Mouse (Mus musculus) layer of hippocampus, adult 11-12 months (tissue): Measurements from ENCODE around the gene Clic3.

Source experiments
- DNase-seq: peaks from one replicate; pipeline ENCODE4 v3.0.0; 2022; ENCODE audit warnings: low spot score

Clic3 gene

DNA sequence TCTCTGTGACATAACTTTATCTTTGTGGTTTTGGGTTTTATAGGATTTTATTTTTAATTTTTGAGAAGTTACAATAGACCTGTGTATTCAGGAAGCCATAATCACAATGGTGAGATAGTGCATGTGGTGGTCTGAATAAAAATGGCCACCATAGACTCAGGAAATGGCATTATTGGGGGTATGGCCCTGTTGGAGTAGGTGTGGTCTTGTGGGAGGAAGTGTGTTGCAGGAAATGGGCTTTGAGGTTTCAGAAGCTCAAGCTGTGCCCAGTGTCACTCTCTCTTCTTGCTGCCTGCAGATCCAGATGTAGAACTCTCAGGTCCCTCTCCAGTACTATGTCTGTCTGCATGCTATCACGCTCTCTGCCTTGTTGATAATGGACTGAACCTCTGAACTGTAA lies 23.9 kb downstream of the Clic3 start:
- no peak for DNase-seq

DNA sequence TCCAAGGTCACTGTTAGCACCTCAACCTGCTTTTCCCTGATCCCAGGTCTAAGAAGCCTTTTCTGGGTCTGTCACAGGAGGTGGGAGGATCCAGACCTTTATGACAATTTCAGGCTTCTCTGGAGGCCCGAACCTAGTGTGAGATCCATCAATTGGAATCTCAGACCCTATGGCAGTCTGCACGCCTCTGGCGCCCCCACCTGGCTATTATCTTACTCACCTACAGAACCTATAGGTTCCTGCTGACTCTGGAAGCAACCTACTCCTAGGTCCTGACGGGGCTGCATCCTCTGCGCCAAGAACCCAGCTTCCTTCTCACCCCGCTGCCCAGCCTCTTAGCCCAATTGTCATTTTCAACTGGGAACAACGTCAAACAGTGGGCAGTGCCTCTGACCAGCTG lies 26.3 kb downstream of the Clic3 start:
- no peak for DNase-seq

DNA sequence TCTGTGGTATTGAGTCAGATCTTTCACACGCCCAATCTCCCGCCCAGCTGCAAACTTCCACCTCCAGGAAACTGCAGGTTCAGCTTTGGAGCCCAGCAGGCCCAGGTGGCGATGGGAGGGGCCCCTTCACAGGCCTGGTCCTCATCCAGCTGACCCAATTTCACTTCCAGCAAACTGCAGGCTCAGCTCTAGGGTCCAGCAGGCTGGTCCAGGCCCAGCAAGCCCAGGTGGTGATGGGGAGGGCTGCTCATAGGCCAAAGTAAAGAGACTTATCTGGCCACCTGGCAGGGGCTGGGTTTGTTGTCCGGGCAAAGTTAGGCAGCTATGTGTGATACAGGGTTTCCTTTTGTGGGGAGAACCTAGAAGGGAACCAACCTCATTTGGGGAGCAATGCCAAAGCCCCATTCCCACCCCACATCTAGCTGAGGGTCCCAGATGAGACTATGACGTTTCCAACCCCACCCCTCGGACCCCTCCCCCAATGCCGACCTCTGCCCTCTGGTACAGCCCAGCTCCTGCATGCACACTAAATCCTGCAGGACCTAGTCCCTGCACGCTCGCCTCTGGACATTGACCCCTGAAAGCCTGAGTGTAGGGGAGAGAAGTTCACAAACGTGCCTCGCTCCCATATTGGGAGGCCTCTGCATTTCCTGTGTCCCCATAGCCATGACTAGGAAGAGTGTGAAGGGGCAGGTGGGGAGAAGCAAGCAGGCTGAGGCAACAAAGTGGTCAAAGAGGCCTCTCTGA lies 28.4 kb downstream of the Clic3 start:
- DNase-seq, result no peak

DNA sequence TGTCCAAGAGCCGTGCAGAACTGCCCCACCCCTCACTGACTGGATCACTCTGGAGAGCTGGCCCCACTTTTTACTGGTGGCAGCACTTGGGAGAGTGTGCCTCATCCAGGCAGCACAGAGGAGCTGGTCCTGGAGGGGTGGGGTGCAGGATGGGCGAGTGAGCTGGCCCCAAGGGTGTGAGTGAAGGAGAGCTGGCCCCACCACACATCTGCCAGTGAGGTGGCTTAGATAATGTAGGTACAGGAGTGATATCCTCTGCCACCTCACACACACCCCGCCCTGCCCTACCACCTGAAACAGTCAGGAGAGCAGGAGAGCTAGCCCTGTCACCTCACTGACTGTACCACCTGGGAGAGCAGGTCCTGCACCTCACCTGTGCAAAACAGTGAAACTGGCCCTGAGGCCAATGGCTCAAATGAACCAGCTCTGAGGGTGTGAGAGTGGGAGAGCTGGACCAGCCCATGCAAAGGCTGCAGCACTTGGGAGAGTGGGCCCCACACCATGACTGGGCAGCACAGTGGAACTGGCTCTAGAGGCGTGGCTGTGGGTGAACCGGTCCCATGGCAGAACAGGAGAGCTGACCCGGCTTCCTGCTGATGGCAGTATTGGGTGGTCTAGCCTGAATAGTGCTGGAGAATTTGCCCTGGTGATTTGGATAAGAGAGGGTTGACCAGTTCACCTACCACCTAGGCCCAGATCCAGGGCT lies 31.5 kb downstream of the Clic3 start:
- DNase-seq, result no peak

DNA sequence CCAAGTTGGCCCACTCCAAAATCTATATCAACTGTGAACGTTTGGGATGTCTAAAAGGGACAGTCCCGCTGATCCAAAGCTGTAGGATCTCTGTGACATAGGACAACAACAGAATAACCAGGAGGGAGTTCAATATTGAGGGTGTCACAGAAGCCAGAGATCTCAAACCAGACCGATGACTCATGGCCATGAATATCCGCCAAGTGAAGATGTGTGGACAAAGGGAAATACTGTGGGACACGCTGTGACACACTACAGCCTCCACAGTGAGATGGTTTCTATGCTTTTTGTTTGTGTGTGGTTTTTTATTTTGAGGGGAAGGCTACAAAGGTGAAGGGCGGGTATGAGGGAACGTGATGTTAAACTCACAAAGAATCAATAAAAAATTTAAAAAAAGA lies 32.0 kb downstream of the Clic3 start:
- DNase-seq, result no peak

DNA sequence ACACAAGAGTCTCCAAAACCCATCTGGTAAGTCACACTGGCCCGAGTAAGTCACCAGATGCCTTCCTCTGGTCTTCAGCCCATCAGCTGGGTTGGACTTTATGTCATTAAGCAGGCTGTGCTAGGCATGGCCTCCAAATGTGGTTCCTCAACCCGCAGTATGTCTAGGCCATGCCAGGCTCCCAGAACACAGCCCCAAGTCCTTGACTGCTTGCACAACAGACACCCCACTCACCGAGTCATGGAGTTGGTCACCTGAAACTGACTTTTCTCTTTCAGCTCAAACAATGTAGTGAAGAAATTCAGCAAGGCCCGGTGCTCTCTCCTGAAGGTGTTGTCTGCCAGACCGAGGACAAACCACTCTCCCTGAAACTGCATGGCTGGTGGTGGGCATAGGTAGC lies 36.4 kb downstream of the Clic3 start:
- DNase-seq, result no peak

DNA sequence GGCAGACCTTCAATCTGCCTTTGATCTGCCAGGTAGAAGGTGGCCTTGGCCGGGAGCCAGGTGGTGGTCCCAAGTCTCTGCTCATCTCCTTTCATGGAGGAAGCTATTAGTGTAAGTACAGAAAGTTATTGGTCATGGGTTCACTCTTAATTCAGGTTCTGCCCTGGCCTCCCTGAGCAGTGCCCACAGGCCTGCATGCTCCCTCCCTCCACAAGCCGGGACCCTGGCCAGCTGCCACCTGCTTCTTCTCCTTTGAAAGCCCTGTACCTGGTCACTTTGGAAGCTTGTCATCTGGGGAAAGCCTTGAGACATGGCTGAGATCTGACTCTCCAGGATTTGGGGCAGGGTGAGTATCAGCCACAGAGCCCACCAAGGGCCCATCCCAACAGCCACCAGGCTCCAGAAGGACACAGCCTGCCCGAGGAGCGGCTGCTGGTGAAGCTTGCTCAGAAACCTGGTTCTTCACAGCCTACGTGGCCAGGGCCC lies 36.9 kb downstream of the Clic3 start, which contains the start of gene Lcn12:
Lcn12 (minus strand) TSS at position 436 of the 486 bp plus-strand sequence.
- DNase-seq, result no peak

DNA sequence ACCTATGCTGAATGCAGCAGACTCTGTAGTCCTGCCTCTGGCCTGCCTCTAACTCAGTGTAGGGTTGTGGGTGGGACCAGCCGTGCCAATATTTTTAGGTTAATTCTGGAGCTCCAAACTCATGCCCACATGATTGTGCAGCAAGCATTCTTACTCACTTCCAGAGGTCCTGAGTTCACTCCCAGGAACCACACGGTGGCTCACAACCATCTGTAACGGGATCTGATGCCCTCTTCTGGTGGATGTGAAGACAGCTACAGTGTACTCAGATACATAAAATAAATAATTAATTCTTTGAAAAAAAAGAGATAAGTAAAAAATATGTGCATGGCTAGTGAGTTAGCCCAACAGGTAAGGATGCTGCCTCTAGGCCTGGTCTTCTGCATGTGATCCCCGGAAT lies 39.8 kb downstream of the Clic3 start:
- no peak for DNase-seq

DNA sequence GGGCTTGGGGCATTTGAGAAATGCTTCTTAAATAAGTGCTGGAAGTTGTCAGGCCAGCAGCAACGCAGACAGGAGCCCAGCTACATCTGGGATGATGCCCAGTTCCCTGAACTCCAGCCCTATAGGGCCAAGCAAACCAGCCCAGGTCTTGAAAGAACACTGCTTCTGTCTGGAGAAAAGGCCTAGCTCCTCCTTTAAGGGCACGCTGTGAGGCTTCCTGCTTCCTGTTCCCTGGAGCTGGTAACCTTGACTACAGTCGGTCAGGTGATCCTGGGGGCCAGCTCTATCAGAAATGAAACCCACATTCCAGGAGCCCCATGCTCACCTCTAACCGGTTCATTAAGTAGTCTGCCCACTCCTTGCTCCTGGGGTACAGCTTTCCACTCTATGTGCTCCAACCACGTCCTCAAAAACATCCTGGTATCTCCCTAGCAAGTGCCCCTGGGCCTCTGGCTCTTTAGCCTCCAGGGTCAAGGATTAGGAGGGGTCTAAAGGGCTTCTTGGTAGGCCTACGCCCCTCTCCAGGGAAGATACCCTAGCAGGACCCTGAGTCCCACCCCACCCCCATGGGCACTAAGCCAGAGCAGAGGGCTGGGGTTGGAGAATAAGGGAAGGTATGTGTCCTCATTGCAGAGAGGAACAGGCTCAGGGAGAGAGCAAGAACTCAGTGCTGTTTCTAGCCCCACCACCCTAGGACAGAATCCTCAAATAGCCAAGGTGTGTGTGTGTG lies 41.4 kb downstream of the Clic3 start:
- DNase-seq, result no peak

DNA sequence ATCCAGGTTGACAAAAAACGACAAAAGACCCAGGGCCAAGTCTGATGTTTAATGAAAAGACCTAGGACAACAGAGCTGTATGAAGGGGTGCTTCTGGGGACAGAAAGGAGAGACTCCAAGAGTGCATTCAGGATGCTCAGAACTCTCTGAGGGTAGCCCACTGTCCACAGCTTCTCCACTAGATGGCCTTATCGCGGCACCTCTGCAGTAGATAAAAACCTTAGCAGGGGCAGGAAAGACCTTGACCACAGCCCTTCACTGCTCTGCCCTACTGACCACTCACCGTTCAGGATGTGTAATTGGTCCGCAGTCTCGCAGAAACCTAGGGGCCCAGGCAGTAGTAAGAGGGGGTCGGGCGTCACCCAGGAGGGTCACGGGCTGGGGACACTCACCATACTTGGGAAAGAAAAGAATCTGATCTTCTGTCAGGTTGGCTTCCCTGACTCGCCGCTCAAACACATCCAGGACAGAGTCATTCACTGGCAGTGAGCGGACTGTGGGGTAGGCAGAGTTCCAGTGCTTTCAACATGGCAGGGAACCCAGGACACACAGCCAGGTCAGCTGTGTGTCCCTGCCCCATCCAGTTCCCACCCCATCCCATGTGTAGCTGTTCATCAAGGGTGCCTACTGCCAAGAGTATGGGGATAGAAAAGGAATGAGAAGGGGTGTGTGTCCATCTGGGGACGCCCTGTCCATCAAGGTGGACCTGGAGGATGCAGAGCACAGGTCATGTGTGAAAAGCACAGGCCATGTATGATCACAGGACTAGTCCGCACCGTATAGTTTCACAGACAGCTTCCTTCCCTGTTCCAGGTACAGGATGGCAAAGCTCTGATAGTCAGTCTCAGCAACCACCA lies 42.2 kb downstream of the Clic3 start:
- no peak for DNase-seq

DNA sequence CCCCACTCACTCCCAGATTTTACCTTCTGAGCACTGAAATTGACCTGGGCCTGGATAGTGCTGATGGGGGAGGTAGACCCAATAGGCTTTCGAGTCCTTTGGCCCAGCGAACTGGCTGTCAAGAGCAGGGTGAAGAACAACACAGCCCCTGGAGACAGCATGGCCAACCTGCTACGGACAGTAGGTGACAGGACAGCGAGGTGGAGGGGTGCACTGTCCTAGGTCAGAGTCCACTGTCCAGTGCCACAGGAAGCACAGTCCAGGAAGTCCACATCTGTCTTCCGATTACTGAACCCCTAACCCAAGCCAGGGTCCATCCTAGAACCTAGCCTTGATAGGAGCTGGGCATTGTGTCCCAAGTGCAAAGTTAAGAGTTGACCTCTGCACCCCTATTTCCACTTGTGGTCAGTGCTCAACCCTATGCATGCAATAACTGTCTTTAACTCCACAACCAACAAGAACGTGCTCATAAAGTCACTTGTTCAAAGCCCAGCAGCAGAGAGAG lies 43.5 kb downstream of the Clic3 start:
- no peak for DNase-seq

DNA sequence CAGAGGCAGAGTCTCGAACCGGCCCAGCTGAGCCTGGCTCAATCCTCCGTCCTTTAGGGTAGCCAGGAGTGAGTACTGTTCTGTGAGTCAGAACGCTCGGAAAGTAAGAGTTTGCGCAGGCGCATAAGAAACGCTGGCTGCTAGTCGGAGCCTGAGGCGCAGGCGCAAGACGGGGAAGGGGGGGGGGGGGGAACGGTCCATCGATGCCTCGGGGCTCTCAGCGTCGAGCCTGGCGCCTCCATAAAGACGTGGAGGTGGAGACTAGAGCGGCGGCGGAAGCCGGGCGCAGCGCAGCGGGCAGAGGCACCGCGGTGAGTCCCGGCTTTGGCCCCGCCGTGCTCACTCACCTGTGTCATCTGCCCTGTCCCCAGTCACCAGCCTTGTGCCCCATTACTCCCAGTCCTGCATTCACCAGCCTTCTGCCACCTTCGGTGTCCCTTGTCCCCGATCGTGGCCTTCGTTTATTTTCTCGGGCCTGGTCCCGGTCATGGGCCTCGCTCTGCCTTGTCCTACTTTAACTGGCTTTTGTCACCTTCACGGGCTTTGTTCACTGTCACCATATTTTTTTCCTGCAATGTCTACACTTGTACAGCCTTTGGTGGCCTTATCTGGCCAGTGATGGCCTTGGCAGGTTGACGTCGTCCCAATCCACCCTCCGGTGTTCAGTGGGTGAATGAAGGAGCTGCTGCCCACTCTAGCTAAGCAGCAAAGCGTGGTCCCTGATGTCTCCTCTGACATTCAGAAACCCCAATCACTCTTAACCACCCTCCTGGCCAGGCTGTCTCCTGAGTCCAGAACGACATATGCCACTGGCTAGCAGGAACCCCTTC lies 44.2 kb downstream of the Clic3 start, which contains the start of gene Fbxw5:
Fbxw5 (plus strand) TSS at position 175 of the 830 bp plus-strand sequence.
- peak; percentile 81 for DNase-seq

DNA sequence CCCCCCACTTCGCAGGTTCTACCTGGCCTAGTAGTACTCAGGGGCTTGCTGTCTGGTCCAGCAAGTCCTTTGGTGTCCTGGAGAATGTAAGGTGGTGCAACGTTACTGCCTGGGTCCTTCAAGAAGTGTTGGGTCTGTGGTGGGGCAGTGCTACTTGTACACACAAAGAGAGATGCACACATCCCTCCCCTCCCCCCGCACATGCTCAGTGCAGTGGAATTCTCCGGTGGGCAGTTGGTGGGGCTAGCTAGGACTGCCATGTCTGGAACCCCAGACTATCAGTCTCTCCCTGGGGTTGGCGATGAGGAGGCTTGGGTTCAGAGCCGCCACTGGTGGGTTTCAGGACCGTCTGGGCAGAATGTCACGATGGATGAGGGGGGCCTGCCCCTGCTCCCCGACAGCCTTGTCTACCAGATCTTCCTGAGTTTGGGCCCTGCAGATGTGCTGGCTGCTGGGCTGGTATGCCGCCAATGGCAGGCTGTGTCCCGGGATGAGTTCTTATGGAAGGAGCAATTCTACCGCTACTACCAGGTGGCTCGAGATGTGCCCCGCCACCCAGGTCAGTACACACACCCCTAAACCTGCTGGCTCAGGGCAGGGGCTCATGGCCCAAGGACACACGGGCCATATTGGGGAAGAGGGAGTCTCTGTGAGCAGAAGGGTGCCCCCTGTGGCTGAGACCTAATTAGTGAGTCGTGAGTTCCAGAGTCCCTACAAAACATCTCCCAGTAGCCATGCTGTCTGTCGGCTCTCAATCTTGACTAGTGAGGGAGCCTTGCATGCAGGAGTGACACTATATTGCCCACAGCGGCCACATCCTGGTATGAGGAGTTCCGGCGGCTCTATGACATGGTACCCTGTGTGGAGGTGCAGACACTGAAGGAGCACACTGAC lies 45.2 kb downstream of the Clic3 start, which contains the start of gene C8g:
C8g (minus strand) TSS at position 127 of the 894 bp plus-strand sequence.
- no peak for DNase-seq

DNA sequence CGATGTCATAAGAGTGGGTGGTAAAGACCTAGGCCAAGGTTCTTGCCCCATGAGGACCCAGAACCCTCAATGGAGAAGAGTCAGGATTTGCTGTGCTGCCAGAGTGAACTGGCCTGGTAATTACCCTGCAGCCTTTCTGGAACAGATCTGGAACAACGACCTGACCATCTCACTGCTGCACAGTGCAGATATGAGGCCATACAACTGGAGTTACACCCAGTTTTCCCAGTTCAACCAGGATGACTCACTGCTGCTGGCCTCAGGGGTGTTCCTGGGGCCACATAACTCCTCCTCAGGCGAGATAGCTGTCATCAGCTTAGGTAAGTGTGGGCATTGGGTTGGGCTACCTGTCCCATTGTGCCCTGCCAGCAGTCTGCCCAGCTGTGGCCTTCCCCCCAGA lies 46.1 kb downstream of the Clic3 start:
- no peak for DNase-seq

DNA sequence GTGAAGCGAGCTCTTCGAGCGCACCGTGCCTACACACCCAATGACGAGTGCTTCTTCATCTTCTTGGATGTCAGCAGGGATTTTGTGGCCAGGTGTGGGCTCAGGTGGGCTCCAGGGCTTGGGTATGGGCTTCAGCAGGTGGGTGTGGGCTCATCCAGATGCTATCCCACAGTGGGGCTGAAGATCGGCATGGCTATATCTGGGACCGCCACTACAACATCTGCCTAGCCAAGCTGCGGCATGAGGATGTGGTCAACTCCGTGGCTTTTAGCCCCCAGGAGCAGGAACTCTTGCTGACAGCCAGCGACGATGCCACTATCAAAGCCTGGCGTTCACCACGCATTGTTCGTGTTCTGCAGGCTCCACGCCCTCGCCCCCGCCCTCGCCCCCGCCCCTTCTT lies 47.9 kb downstream of the Clic3 start:
- DNase-seq, result no peak

DNA sequence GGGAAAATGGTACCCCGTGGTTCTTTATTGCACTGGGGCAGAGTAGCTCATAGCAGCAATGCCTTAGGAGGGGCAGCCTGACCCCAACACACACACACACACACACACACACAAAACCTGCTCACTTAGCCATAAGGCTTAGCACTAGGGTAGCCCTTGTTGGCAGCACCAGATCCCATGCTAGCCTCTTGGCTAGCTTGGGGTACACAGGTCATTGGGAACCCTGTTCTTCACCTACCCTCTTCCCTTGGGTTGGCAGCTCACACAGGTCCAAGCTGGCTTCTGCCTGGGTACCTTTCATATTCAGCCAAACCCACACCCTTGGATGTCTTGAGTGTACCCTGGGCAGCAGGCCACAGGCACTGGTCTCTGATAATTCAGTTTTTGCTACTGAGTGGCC lies 48.4 kb downstream of the Clic3 start:
- no peak for DNase-seq

DNA sequence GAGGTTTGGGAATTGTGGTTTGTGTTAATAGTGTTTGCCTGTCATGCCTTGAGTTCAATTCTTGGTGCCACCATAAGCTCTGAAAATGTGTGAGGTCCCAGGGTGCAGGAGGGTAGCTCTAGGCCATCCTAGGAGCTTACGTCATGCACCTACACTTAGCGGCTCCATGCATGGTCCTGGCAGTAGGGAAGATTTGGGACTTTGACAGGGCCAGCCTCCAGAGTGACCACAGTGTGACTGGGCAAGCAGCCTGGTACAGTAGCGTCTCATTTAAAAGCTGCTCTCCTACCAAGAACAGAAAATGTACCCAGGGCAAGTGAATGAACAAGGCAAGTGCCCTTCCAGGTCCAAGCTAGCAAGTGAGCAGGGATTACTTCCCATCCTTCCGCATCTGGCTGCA lies 49.2 kb downstream of the Clic3 start:
- no peak for DNase-seq

DNA sequence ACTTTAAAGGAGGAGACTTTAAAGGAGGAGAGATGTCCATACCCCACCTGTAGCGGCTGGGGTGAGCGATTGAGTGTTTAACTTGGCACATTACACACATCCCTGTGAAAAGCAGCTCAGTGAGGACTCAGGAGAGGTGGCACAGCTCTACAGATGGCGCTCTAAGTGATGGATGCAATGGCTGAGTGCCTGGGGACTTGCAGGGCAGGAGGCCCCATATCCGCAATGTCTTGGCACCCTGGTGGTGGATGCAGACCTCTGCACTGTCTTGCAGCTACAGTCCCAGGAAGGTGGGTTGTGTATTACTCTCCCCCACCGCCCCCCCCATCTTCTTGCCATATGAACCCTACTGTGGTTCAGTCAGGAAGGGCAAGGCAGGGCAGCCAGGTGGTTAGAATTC lies 50.3 kb downstream of the Clic3 start:
- no peak for DNase-seq
